Mouse (Mus musculus): ENCODE measurements around the gene Tnfrsf19.

DNA sequence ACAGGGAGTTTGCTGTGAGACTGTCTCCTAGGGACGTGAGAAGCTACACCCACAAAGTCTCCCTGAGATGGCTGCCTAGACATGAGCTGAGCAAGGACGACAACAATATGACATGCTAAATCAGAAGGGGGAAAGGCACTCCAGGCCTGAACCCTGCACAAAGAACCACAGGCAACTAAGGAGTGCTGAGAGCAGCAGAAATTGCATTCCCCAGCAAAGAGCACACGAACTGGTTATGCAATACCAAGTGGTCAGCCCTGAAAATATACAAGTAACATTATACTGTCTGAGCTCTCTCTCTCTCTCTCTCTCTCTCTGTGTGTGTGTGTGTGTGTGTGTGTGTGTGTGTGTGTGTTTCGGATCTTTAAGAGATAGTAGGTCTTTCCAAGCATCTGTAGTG is 129.6 kb downstream of the Tnfrsf19 start:
- TF ChIP-seq CTCF (IDR thresholded peaks at IDR 0.05; ENCODE audit: low read depth, low read length) (no peak), POLR2AphosphoS5 (IDR thresholded peaks at IDR 0.05; ENCODE audit: insufficient replicate concordance, low read depth, low read length) (no peak), GATA1 (IDR thresholded peaks at IDR 0.05; ENCODE audit: borderline replicate concordance, low read length) (no peak), GATA2 (IDR thresholded peaks at IDR 0.05; ENCODE audit: borderline replicate concordance, low read depth, low read length) (no peak), TAL1 (conservative IDR thresholded peaks at IDR 0.05; ENCODE audit: low read depth, low read length) (no peak)

All from G1E (cell line).